Mouse (Mus musculus): ENCODE results near the gene Ppm1j.

- TF ChIP-seq CTCF (IDR thresholded peaks at IDR 0.05; ENCODE audit: low read depth, low read length) (no peak), POLR2A (IDR thresholded peaks at IDR 0.05; ENCODE audit: extremely low read depth, insufficient read depth, low read length) (no peak)
These were observed 9.4 kb upstream of the Ppm1j start for GRCm38 (mm10) chr3:104771460-104771859.

Measured in liver, adult 2 months (tissue).